Mouse (Mus musculus) CH12.LX (cell line): ENCODE measurements at regions not wholly inside any gene's neighbourhood (a gene's known extent, or its start where the extent isn't known, plus 50 kb on each side); places are given as distances from the start of the nearest gene placed in this dataset.

Source experiments
- DNase-seq: peaks from one replicate; pipeline ENCODE4 v3.0.0-alpha.2; 2013; ENCODE audit errors: extremely low read depth
- H3K27ac ChIP-seq: 2 replicates; pipeline ENCODE4 v1.5.1; 2012; ENCODE audit warnings: low read depth, mild to moderate bottlenecking, control low read depth, moderate library complexity; ENCODE audit not compliant: insufficient read depth
- H3K27me3 ChIP-seq: replicated peaks from 2 replicates; pipeline ENCODE3; 2012; ENCODE audit warnings: inconsistent platforms
- H3K36me3 ChIP-seq, 2 experiments: replicated peaks in 1 of 2; 2 replicates each; pipeline versions ENCODE3 to v1.6.1; 2012; ENCODE audit warnings: inconsistent platforms in 1 of 2, low read length in 1 of 2, mild to moderate bottlenecking in 1 of 2, mixed read lengths in 1 of 2, moderate library complexity in 1 of 2; ENCODE audit not compliant: control insufficient read depth in 1 of 2, insufficient read depth in 1 of 2
- H3K4me1 ChIP-seq, 2 experiments: 2 replicates each; pipeline ENCODE4 v1.6.1; 2012; ENCODE audit warnings: inconsistent platforms in 1 of 2, moderate library complexity in 1 of 2; ENCODE audit not compliant: insufficient read depth in 2 of 2, control insufficient read depth in 1 of 2
- H3K4me2 ChIP-seq: 2 replicates; pipeline ENCODE4 v1.6.1; 2012; ENCODE audit warnings: low read depth, mild to moderate bottlenecking, control low read depth; ENCODE audit not compliant: poor library complexity, insufficient read depth, severe bottlenecking
- H3K4me3 ChIP-seq, 3 experiments: fragments of 150-350 bp in 1 of 3; sonication (generic) in 1 of 3; replicated peaks in 1 of 3; 2 replicates each; pipeline versions ENCODE3 to v1.5.1; 2011 to 2012; ENCODE audit warnings: low read depth in 2 of 3, low read length in 2 of 3, mild to moderate bottlenecking in 2 of 3, moderate library complexity in 2 of 3, control low read depth in 1 of 3, improper control_type of control experiment in 1 of 3, inconsistent platforms in 1 of 3, mixed read lengths in 1 of 3; ENCODE audit not compliant: poor library complexity in 1 of 3
- H3K79me2 ChIP-seq: replicated peaks from 2 replicates; pipeline ENCODE4 v1.6.1; 2012; ENCODE audit warnings: mild to moderate bottlenecking, moderate library complexity; ENCODE audit not compliant: control insufficient read depth, poor library complexity, insufficient read depth, severe bottlenecking; ENCODE audit errors: extremely low read depth
- H3K9ac ChIP-seq: 2 replicates; pipeline ENCODE4 v1.6.1; 2012; ENCODE audit warnings: low read depth, mild to moderate bottlenecking, control low read depth, moderate library complexity; ENCODE audit not compliant: insufficient read depth
- H3K9me3 ChIP-seq: replicated peaks from 2 replicates; pipeline ENCODE3; 2012; ENCODE audit warnings: low read length, inconsistent platforms, mixed read lengths
- BHLHE40 ChIP-seq: IDR thresholded peaks from 2 replicates; pipeline ENCODE4 v1.6.1; 2011; ENCODE audit warnings: mild to moderate bottlenecking, low read depth, low read length, improper control_type of control experiment
- CHD2 ChIP-seq: IDR thresholded peaks from 2 replicates; pipeline ENCODE4 v1.6.1; 2011; ENCODE audit warnings: low read length, improper control_type of control experiment
- CTCF ChIP-seq, 2 experiments: IDR thresholded peaks in 1 of 2; conservative IDR thresholded peaks in 1 of 2; 2 replicates each; pipeline ENCODE4 v1.5.1; 2011 to 2012; ENCODE audit warnings: low read depth in 2 of 2, low read length in 2 of 2, improper control_type of control experiment in 1 of 2, inconsistent platforms in 1 of 2, mild to moderate bottlenecking in 1 of 2, moderate library complexity in 1 of 2
- GABPA ChIP-seq: IDR thresholded peaks from 2 replicates; pipeline ENCODE4 v1.6.1; 2012; ENCODE audit warnings: low read depth, low read length, improper control_type of control experiment, inconsistent platforms; ENCODE audit not compliant: insufficient replicate concordance
- MYC ChIP-seq: IDR thresholded peaks from 2 replicates; pipeline ENCODE4 v1.6.1; 2011; ENCODE audit warnings: low read depth, mild to moderate bottlenecking, improper control_type of control experiment, low read length
- NELFE ChIP-seq: IDR thresholded peaks from 2 replicates; pipeline ENCODE4 v1.6.1; 2011; ENCODE audit warnings: low read depth, low read length, improper control_type of control experiment
- POLR2A ChIP-seq: IDR thresholded peaks from 2 replicates; pipeline ENCODE4 v1.6.1; 2011; ENCODE audit warnings: low read depth, mild to moderate bottlenecking, improper control_type of control experiment, low read length
- RAD21 ChIP-seq: IDR thresholded peaks from 2 replicates; pipeline ENCODE4 v1.6.1; 2011; ENCODE audit warnings: low read depth, mild to moderate bottlenecking, low read length, improper control_type of control experiment, moderate library complexity
- SIN3A ChIP-seq: IDR thresholded peaks from 2 replicates; pipeline ENCODE4 v1.6.1; 2012; ENCODE audit warnings: low read length, improper control_type of control experiment, inconsistent platforms
- ZKSCAN1 ChIP-seq: IDR thresholded peaks from 2 replicates; pipeline ENCODE4 v1.6.1; 2012; ENCODE audit warnings: low read depth, inconsistent platforms, low read length, improper control_type of control experiment, borderline replicate concordance
- ZNF384 ChIP-seq: IDR thresholded peaks from 2 replicates; pipeline ENCODE4 v1.6.1; 2012; ENCODE audit warnings: low read depth, low read length, improper control_type of control experiment, inconsistent platforms
- dilution Hi-C: fragments of 300-500 bp; cut with MboI; formaldehyde crosslinking; loops from 2 replicates; pipeline ENCODE4 v1.14.3; 2020; ENCODE audit warnings: low sequenced_read_pairs; ENCODE audit not compliant: extremely low pct_unique_long_range_greater_than_20kb, extremely low pct_ligation_motif_present
- in situ Hi-C: fragments of 300-500 bp; cut with MboI; formaldehyde crosslinking; loops from 3 replicates; pipeline ENCODE4 v1.14.3; 2019; ENCODE audit warnings: low sequenced_read_pairs, low pct_ligation_motif_present, low pct_unique_long_range_greater_than_20kb, mixed read lengths

DNA sequence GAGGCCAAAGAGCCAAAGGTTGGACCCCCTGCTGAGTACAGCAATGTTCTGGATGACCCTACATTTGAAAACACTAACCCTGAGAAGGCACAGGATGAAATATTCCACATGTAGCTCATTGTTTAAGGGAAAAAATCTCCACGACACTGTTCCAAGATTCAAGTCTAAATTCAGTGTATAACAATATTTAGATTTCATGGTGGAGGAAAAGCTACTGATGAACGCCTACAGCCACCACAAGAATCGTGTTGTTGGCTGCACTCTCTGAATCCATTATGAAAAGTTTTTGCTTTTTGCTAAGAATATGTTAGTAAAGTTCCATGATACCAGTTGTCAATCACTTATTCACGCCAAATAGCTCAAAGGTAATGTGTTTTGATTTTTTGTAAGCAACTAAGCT lies 204.2 kb downstream of the Ccser2 start:
- no peaks in the 10 kb centered on the region for H3K9me3 ChIP-seq
- dilution Hi-C loops (no loop called here), in situ Hi-C loops (no loop called here)
- no peak overlapping the region for H3K4me3 ChIP-seq
- H3K4me2 ChIP-seq, result no peak overlapping the region
- no peaks in the 10 kb centered on the region for H3K4me1 ChIP-seq
- H3K27ac ChIP-seq, result no peak overlapping the region
- DNase-seq, result no peak
- no peaks in the 10 kb centered on the region for H3K79me2 ChIP-seq
- TF ChIP-seq CTCF (conservative IDR thresholded peaks at IDR 0.05 in 1 of 2, IDR thresholded peaks at IDR 0.05 in 1 of 2; ENCODE audit: low read depth in 2 of 2, low read length in 2 of 2) (no peak), ZNF384 (no peak), POLR2A (no peak), BHLHE40 (no peak), SIN3A (no peak), RAD21 (no peak), GABPA (no peak), ZKSCAN1 (no peak)
- no peaks in the 10 kb centered on the region for H3K36me3 ChIP-seq
- no peak overlapping the region for H3K9ac ChIP-seq
- H3K27me3 ChIP-seq, result peaks cover 5% of the 10 kb centered on the region

DNA sequence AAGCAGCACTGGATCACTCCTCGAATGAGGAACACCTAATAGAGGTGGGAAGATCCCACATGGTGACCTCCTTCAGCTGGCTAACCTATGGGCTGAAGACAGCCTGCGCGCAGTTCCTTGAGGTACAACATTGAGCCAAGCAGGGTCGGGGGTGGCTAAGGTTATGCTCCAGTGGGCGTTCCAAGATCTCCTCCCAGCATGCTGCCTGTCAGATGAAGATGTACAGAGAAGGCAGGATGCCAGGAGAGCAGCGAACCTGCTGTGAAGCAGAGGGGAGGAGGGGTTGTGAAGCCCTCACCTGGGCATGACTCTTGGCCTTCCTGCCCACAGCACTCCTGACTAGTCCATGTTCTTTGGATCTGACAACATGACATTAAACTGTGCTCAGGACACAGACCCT lies 212.5 kb downstream of the Ccser2 start:
- no peak overlapping the region for H3K4me3 ChIP-seq
- dilution Hi-C loops (no loop called here), in situ Hi-C loops (no loop called here)
- H3K27ac ChIP-seq, result no peak overlapping the region
- no peak for DNase-seq
- no peaks in the 10 kb centered on the region for H3K79me2 ChIP-seq
- no peak overlapping the region for H3K9ac ChIP-seq
- no peak overlapping the region for H3K4me2 ChIP-seq
- no peaks in the 10 kb centered on the region for H3K9me3 ChIP-seq
- no peak for TF ChIP-seq MYC
- no peak for TF ChIP-seq ZKSCAN1
- TF ChIP-seq NELFE, result no peak
- TF ChIP-seq POLR2A, result no peak
- H3K27me3 ChIP-seq, result peaks cover 16% of the 10 kb centered on the region
- H3K36me3 ChIP-seq, result no peaks in the 10 kb centered on the region
- H3K4me1 ChIP-seq, result no peaks in the 10 kb centered on the region

DNA sequence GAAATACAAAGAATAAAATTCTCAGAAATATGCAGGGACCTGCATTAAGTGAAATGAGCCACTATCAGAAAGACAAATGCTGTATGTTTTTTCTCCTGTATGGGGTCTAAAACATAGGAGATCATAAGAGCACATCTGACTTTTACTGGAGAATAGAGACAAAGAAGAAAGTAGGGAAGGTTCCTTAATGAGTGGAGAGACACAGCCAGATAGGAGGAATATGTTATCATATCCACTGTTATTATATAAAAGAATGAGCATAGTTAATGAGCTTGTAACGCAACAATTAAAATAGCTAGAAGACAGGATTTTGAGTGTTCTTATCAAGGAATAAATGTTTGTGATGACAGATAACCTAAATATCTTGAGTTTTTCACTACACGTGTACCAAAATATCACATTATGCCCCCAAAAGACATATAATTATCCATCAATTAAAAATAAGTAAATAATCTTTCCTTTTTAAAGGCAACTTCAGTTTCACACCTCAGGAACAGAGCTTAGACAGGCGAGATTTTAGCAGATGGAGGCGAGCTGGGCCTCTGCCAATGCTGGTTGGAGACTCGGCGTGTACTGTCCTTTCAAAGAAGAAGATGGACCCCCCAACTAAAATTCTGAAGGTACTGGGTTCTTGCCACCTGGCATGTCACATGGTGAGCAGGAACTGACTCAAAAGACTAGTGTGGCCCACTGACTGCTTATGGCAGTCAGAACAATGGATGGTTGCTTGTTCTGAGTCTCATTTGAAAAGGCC lies 220.3 kb downstream of the Ccser2 start:
- TF ChIP-seq CHD2 (no peak), POLR2A (no peak)
- TF ChIP-seq, all 38 proteins: peak for 0
- H3K4me2 ChIP-seq, result no peak overlapping the region
- H3K36me3 ChIP-seq, result no peaks in the 10 kb centered on the region
- DNase-seq, result no peak
- no peaks in the 10 kb centered on the region for H3K79me2 ChIP-seq
- no peak overlapping the region for H3K27ac ChIP-seq
- peaks cover 22% of the 10 kb centered on the region for H3K27me3 ChIP-seq
- H3K4me1 ChIP-seq, result no peaks in the 10 kb centered on the region
- H3K9ac ChIP-seq, result no peak overlapping the region
- in situ Hi-C loops, result no loop called here
- H3K4me3 ChIP-seq, result no peak overlapping the region
- dilution Hi-C loops, result no loop called here
- H3K9me3 ChIP-seq, result no peaks in the 10 kb centered on the region
